Mouse (Mus musculus) intestine, postnatal 0 days (tissue): ENCODE data around the gene Shroom4. TPM values are rescaled to one million over a fixed set of nuclear protein-coding genes. Genes with fewer than 3 reads are reported as not detected.
A peak's percentile ranks its signal among the peaks of the same experiment; 100 is the strongest.

Experiments used
- ATAC-seq: fragments of 200-750 bp; cut with Nextera tagmentation; 2 replicates; pipeline ENCODE4 v1.8.0; 2017; ENCODE audit warnings: mild to moderate bottlenecking, moderate TSS enrichment, moderate library complexity
- H3K27ac ChIP-seq: fragments of 300-500 bp; sonication (generic); 2 replicates; pipeline ENCODE4 v1.5.1; 2014; ENCODE audit warnings: mild to moderate bottlenecking, low read depth, low read length, moderate library complexity
- H3K27me3 ChIP-seq: fragments of 300-500 bp; sonication (generic); replicated peaks from 2 replicates; pipeline ENCODE4 v1.6.1; 2014; ENCODE audit warnings: low read length, mixed read lengths; ENCODE audit not compliant: control insufficient read depth, insufficient read depth
- H3K36me3 ChIP-seq: fragments of 300-500 bp; sonication (generic); 2 replicates; pipeline ENCODE4 v1.6.1; 2014; ENCODE audit warnings: mild to moderate bottlenecking, moderate library complexity; ENCODE audit not compliant: control insufficient read depth, insufficient read depth
- H3K4me1 ChIP-seq: fragments of 300-500 bp; sonication (generic); replicated peaks from 2 replicates; pipeline ENCODE4 v1.6.1; 2014; ENCODE audit warnings: antibody characterized with exemption, low read length, mixed read lengths; ENCODE audit not compliant: control insufficient read depth, insufficient read depth
- H3K4me2 ChIP-seq: fragments of 300-500 bp; sonication (generic); replicated peaks from 2 replicates; pipeline ENCODE4 v1.6.1; 2014; ENCODE audit warnings: low read depth, mild to moderate bottlenecking, moderate library complexity
- H3K4me3 ChIP-seq: fragments of 300-500 bp; sonication (generic); 2 replicates; pipeline ENCODE4 v1.5.1; 2014; ENCODE audit warnings: low read depth, low read length
- H3K9ac ChIP-seq: fragments of 300-500 bp; sonication (generic); 2 replicates; pipeline ENCODE4 v1.6.1; 2014; ENCODE audit warnings: mild to moderate bottlenecking, low read depth, low read length
- H3K9me3 ChIP-seq: fragments of 300-500 bp; sonication (generic); 2 replicates; pipeline ENCODE4 v1.6.1; 2016; ENCODE audit warnings: mixed run types; ENCODE audit not compliant: control insufficient read depth
- CTCF ChIP-seq: sonication (generic); IDR thresholded peaks from 2 replicates; pipeline ENCODE4 v1.5.1; 2016; ENCODE audit warnings: low read depth, mild to moderate bottlenecking, control low read depth, antibody characterized with exemption, moderate library complexity
- WGBS: fragments of 180-500 bp; shearing (Covaris S2); extraction: QIAGEN DNeasy Blood & Tissue Kit; methylation state at CpG from one replicate; pipeline ENCODE4 v1.1.7; 2014; 5-methylcytosine and 5-hydroxymethylcytosine counted together
- polyA plus RNA-seq: library from polyadenylated mRNA; unstranded; fragments of >200 nt; fragmentation: Nextera tagmentation; extraction: Ambion mirVana; gene quantifications from 2 replicates; pipeline ENCODE4 v1.2.1, GENCODE M21; 2015

Gene Shroom4
- polyA plus RNA-seq, 1 experiment from 2014 or later = 0.68 TPM

- H3K4me3 ChIP-seq = peak overlapping the region; percentile 53; the same call in 1 of the 2 replicates
- ATAC-seq = no peak
- no peaks in the 10 kb centered on the region for H3K9me3 ChIP-seq
- H3K27me3 ChIP-seq = no peaks in the 10 kb centered on the region
- no peaks in the 10 kb centered on the region for H3K36me3 ChIP-seq
- peak overlapping the region; percentile 81 for H3K4me2 ChIP-seq
- 63% methylated on average over 1 of the region's 1 CpGs for WGBS
- H3K4me1 ChIP-seq = no peaks in the 10 kb centered on the region
- TF ChIP-seq CTCF = no peak
- no peak overlapping the region for H3K27ac ChIP-seq
- H3K9ac ChIP-seq = 0 out of 2 replicates have a peak overlapping the region, but pooled peaks have one; percentile 7
These were observed 461 bp upstream of the Shroom4 start for GRCm38 (mm10) chrX:6399193-6399592.

- no peak for TF ChIP-seq CTCF
These were observed 855 bp downstream of the Shroom4 start for GRCm38 (mm10) chrX:6400398-6401020.

GRCm38 (mm10) chrX:6402921-6403320, 3.3 kb downstream of the Shroom4 start:
- ATAC-seq = no peak
- H3K27ac ChIP-seq = no peak overlapping the region
- H3K4me3 ChIP-seq = no peak overlapping the region
- TF ChIP-seq CTCF = no peak
- H3K4me2 ChIP-seq = no peak overlapping the region
- no peaks in the 10 kb centered on the region for H3K9me3 ChIP-seq
- no peaks in the 10 kb centered on the region for H3K36me3 ChIP-seq
- no peaks in the 10 kb centered on the region for H3K27me3 ChIP-seq
- no peak overlapping the region for H3K9ac ChIP-seq
- no peaks in the 10 kb centered on the region for H3K4me1 ChIP-seq
- WGBS = 89% methylated on average over 4 of the region's 4 CpGs

More at GRCm38 (mm10) chrX:6400398-6401020, 855 bp downstream of the Shroom4 start:
- Histone ChIP-seq H3K4me1 (no peaks in the 10 kb centered on the region), H3K36me3 (no peaks in the 10 kb centered on the region), H3K9ac (peak overlapping the region; percentile 31), H3K9me3 (no peaks in the 10 kb centered on the region), H3K4me3 (peak overlapping the region; percentile 53), H3K27me3 (no peaks in the 10 kb centered on the region), H3K27ac (no peak overlapping the region), H3K4me2 (peak overlapping the region; percentile 81)
- 13% methylated on average over 25 of the region's 49 CpGs for WGBS
- ATAC-seq = no peak; the same call in none of the 2 replicates

- H3K27me3 ChIP-seq = no peaks in the 10 kb centered on the region
- H3K4me3 ChIP-seq = no peak overlapping the region
- TF ChIP-seq CTCF = no peak
- no peak for ATAC-seq
- no peak overlapping the region for H3K27ac ChIP-seq
- no peak overlapping the region for H3K9ac ChIP-seq
- H3K4me2 ChIP-seq = no peak overlapping the region
- no peaks in the 10 kb centered on the region for H3K36me3 ChIP-seq
- H3K4me1 ChIP-seq = no peaks in the 10 kb centered on the region
- H3K9me3 ChIP-seq = no peaks in the 10 kb centered on the region
- 43% methylated on average over 6 of the region's 6 CpGs for WGBS
These were observed 9.5 kb downstream of the Shroom4 start for GRCm38 (mm10) chrX:6409114-6409513.

GRCm38 (mm10) chrX:6415412-6415811, 15.8 kb downstream of the Shroom4 start:
- H3K4me1 ChIP-seq = no peaks in the 10 kb centered on the region
- 72% methylated on average over 12 of the region's 12 CpGs for WGBS
- no peak overlapping the region for H3K4me2 ChIP-seq
- H3K36me3 ChIP-seq = no peaks in the 10 kb centered on the region
- H3K27ac ChIP-seq = no peak overlapping the region
- no peaks in the 10 kb centered on the region for H3K9me3 ChIP-seq
- ATAC-seq = no peak
- TF ChIP-seq CTCF = no peak
- no peak overlapping the region for H3K4me3 ChIP-seq
- no peaks in the 10 kb centered on the region for H3K27me3 ChIP-seq
- H3K9ac ChIP-seq = no peak overlapping the region

- Histone ChIP-seq H3K4me1 (no peaks in the 10 kb centered on the region), H3K4me3 (no peak overlapping the region), H3K4me2 (no peak overlapping the region), H3K36me3 (no peaks in the 10 kb centered on the region), H3K9me3 (no peaks in the 10 kb centered on the region), H3K27me3 (no peaks in the 10 kb centered on the region), H3K27ac (no peak overlapping the region), H3K9ac (no peak overlapping the region)
- 78% methylated on average over 5 of the region's 5 CpGs for WGBS
- no peak for ATAC-seq
- TF ChIP-seq CTCF = no peak
These were observed 16.3 kb downstream of the Shroom4 start for GRCm38 (mm10) chrX:6415936-6416335.

- 58% methylated on average over 4 of the region's 4 CpGs for WGBS
- H3K36me3 ChIP-seq = no peaks in the 10 kb centered on the region
- H3K9me3 ChIP-seq = no peaks in the 10 kb centered on the region
- no peak overlapping the region for H3K4me2 ChIP-seq
- H3K4me1 ChIP-seq = no peaks in the 10 kb centered on the region
- TF ChIP-seq CTCF = no peak
- H3K4me3 ChIP-seq = no peak overlapping the region
- no peak for ATAC-seq
- no peaks in the 10 kb centered on the region for H3K27me3 ChIP-seq
- no peak overlapping the region for H3K27ac ChIP-seq
- no peak overlapping the region for H3K9ac ChIP-seq
These were observed 18.5 kb downstream of the Shroom4 start for GRCm38 (mm10) chrX:6418140-6418539.
